Mouse (Mus musculus) kidney, postnatal 25 days (tissue): ENCODE results near the gene Malsu1.

Experiments
- DNase-seq, 2 experiments: peaks; one replicate each; pipeline ENCODE4 v3.0.0; 2021; ENCODE audit warnings: mixed read lengths in 2 of 2

Malsu1 gene

GRCm38 (mm10) chr6:49077894-49078293 is 4.3 kb downstream of the Malsu1 start:
- DNase-seq: no peak

DNA sequence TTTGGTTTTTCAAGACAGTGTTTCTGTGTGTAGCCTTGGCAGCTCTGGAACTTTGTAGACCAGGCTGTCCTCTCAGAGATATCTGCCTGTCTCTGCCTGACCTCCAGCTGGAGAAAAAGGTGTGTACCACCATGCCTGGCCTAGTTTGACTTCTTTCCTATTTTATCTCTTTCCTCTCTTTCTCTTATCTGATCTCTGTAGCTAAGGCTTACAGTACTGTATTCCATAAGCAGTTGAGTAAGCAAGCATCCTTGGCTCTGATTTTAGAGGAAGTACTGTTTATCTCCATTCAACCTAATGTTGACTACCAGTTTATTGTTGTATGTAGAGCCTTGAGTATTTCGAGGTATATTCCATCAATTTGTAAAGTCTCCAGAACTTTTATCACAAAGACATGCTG is 5.7 kb downstream of the Malsu1 start:
- no peak for DNase-seq

- no peak for DNase-seq
These were observed 9.4 kb downstream of the Malsu1 start for GRCm38 (mm10) chr6:49083008-49083407.

GRCm38 (mm10) chr6:49094968-49095367 is 21.4 kb downstream of the Malsu1 start:
- DNase-seq: no peak

GRCm38 (mm10) chr6:49096421-49096820 is 22.8 kb downstream of the Malsu1 start:
- peak; percentile 14 to 52 for DNase-seq

DNA sequence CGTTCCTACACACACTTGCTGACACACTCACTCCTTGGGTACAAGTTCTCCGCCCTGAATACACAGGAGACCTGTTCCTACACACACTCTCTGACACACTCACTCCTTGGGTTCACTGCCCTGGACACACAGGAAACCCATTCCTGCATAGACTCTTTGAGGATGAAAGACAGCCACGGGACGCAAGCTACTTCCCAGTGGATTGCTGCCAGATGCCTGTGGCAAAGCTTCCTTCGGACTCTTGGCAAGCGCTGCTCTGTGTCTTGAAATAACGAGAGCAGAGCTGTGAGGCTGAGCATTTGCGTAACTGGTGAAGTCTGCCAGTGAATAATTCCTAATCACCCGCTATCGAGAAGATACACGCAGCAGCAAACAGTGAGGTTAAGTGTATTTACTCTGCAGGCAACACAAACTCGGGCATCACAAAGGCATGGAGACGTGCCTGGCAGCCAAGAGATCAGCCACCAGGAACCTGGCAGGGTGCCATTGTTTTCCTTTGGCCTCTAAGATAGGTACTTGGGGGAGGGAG is 23.4 kb downstream of the Malsu1 start:
- peak; percentile 84 to 91 for DNase-seq

GRCm38 (mm10) chr6:49097596-49098110 is 24.1 kb downstream of the Malsu1 start:
- no peak for DNase-seq

DNA sequence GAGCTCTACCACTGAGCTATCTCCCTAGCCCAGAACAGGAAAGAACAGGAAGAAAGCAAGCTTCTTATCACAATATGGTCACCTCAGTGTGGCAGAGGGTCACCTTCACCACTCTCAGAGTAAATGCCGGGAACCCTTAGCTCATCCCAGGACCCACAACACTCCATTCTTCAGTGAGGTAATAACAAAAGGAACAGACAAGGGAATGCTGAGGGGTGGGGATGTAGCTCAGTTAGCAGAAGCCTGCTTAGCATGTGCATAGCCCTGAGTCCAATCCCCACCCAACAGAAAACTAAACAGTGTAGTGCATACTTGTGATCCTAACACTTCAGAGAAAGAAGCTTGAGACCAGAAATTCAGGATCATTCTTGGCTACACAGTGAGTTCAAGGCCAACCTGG is 25.5 kb downstream of the Malsu1 start:
- DNase-seq: no peak

- no peak for DNase-seq
These were observed 33.3 kb downstream of the Malsu1 start for GRCm38 (mm10) chr6:49106746-49107500.

- no peak for DNase-seq
These were observed 35.6 kb downstream of the Malsu1 start for GRCm38 (mm10) chr6:49109196-49109595.

- no peak for DNase-seq
These were observed 40.3 kb downstream of the Malsu1 start for GRCm38 (mm10) chr6:49113895-49114294.

- DNase-seq: no peak
These were observed 40.9 kb downstream of the Malsu1 start for GRCm38 (mm10) chr6:49114457-49114856.

- no peak for DNase-seq
These were observed 42.0 kb downstream of the Malsu1 start for GRCm38 (mm10) chr6:49115550-49115949.

GRCm38 (mm10) chr6:49116241-49116640 is 42.6 kb downstream of the Malsu1 start:
- peak in 1 of 2 experiments; percentile 5 for DNase-seq

- DNase-seq: no peak
These were observed 44.9 kb downstream of the Malsu1 start for GRCm38 (mm10) chr6:49118446-49118845.

GRCm38 (mm10) chr6:49119462-49120135 is 46.0 kb downstream of the Malsu1 start:
- DNase-seq: no peak

GRCm38 (mm10) chr6:49120370-49120769 is 46.8 kb downstream of the Malsu1 start:
- no peak for DNase-seq

DNA sequence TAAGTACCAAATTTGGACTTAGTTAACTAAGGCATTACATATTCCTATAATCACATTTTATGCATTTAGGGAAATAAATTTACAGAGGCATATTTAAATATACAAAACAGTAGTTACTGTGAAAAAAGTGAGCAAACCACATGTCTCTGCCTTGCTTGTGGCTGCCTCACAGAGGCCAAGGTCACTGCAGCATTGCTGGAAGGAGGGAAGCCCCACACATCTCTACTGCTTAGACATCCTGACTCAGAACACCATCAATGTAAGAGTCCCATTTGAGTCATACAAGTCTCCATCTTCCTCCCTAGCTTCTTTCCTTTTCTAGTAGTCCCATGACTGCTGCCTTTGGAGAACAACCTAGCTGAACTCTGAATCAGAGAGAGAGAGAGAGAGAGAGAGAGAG is 56.7 kb downstream of the Malsu1 start:
- DNase-seq: no peak

DNA sequence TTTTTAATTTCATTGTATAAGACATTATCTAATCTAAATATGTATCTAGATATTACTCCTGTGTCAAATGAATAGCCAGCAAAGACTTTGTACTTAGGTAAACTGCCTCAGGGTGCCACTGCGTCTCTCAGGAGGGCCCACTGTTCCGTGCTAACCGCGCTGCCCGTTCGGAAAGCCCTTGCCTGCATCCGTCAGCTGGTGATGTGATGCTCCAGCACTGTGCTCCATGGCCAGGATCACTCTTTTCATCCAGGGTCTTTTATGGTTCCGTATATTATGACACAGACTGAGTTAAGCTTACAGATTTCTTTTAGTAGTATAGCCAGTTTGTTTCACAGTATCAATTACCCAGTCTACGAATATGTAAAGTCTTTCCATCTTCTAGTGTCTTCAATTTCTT is 58.3 kb downstream of the Malsu1 start:
- DNase-seq: no peak

GRCm38 (mm10) chr6:49132352-49133090 is 58.9 kb downstream of the Malsu1 start:
- no peak for DNase-seq
